Mouse (Mus musculus): ENCODE results near the gene Eme2. TPM values are rescaled to one million over a fixed set of nuclear protein-coding genes. Genes with fewer than 3 reads are reported as not detected.
A peak's percentile ranks its signal among the peaks of the same experiment; 100 is the strongest.

The Eme2 gene
- polyA plus RNA-seq, 1 experiment from 2014 or later, result 27.3 TPM

DNA sequence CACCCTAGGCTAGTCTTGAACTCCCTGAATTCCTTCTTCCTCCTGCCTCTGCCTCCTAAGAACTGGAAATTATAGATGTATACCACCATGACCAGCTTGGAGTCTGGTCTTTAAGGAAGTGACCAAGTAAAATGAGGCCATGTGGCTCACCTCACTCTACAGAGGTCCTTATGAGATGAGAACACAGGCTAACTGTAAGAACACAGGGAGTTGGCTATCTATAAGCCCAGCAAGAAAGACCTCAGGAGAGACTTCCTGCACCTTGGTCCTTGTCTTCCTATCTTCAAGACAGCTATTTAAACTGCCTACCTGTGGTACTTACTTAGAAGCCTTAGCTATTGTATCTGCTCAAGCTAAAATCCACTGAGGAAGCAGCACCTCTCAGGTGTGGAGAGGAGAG is 19.1 kb upstream of the Eme2 start:
- H3K27me3 ChIP-seq (replicated peaks), result no peaks in the 10 kb centered on the region
- no peaks in the 10 kb centered on the region for H3K9me3 ChIP-seq
- no peaks in the 10 kb centered on the region for H3K4me1 ChIP-seq (replicated peaks)
- H3K36me3 ChIP-seq, result peaks cover 63% of the 10 kb centered on the region
- no peak overlapping the region for H3K27ac ChIP-seq
- ATAC-seq, result no peak
- no peak overlapping the region for H3K4me2 ChIP-seq (replicated peaks)
- no peak overlapping the region for H3K9ac ChIP-seq
- no peak overlapping the region for H3K4me3 ChIP-seq (replicated peaks)

DNA sequence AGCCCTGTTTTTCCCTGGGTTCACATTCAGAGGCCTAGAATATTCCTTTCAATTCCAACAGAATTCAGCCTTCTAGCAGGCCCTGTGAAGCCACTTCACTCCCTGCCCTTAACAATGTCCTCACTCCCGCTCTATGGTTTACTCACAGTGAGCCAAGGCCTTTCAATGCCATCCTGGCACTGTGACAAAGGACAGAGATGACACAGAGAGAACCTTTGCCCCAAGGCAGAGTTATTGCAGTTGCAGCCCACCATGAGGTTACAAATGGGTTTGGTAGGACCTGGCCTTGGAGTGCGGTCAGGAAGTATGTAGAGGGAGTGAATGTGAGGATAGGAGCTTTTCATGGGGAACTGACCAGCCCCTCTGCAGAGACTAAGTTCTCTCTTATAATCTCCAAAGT is 12.7 kb upstream of the Eme2 start:
- WGBS, result 91% methylated on average over 2 of the region's 2 CpGs
- Histone ChIP-seq H3K27me3 (replicated peaks) (no peaks in the 10 kb centered on the region), H3K9me3 (no peaks in the 10 kb centered on the region), H3K4me1 (replicated peaks) (no peaks in the 10 kb centered on the region), H3K27ac (no peak overlapping the region), H3K36me3 (peaks cover 77% of the 10 kb centered on the region), H3K4me3 (replicated peaks) (no peak overlapping the region), H3K9ac (no peak overlapping the region), H3K4me2 (replicated peaks) (no peak overlapping the region)
- ATAC-seq, result no peak

DNA sequence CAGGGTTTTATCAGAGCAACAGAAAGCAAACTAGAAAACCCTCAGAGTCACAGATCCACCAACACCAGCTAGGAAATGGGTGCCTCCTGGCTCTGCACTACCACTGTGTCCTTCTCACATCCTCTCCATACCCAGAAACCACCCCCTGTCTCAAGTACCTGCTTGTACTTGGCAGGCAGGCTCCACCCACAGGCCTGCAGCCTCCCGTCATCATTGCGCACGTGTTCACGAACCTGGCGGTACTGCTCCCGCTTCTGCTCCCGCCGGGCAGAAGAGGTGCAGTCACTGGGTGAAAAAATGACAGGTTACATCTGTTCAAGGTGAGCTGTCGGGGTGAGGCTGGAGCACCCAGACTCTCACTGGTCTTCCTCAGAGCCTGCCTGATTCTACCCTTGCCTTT is 8.9 kb upstream of the Eme2 start:
- Histone ChIP-seq H3K9ac (no peak overlapping the region), H3K4me1 (replicated peaks) (no peaks in the 10 kb centered on the region), H3K27ac (no peak overlapping the region), H3K36me3 (peaks cover 91% of the 10 kb centered on the region), H3K4me3 (replicated peaks) (no peak overlapping the region), H3K27me3 (replicated peaks) (no peaks in the 10 kb centered on the region), H3K9me3 (no peaks in the 10 kb centered on the region), H3K4me2 (replicated peaks) (no peak overlapping the region)
- 88% methylated on average over 9 of the region's 9 CpGs for WGBS
- ATAC-seq, result no peak

DNA sequence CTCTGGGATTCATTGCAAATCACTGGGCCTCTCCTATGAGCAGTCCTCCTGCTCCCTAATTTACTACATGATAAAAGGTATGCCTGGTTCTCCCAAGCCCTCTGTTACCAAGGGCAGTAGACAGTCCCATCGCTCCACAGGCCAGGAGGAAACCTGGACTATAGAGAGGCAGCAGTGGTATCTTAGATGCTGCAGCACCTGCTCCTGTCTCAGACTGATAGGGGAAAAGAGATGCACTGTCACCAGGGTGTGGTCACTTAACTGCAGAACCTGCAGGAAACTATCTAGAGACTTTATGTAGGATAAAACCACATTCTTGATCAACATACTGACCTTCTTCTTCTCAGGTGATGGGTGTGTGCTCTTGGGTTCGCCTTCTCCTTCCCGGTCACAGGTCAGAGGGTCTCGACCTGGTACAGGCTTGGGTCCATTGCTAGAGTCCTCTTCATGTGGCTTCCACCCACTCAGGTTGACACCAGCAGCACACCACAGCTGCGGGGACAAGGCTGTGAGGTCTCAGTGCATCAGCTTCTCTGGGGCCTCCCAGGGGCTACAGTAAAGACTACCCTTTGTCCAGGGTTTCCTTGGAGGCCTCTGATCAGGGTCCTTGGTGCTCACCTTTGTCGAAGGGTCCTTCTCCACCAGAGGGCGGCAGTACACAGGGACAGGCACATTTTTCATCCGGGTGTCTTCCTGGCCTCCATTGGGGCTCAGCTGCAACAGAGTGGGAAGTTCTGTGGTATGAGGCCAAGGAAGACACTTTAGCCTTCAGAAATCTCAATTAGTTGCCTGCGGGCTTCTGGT is 8.0 kb upstream of the Eme2 start:
- Histone ChIP-seq H3K4me2 (replicated peaks) (no peak overlapping the region), H3K4me3 (replicated peaks) (no peak overlapping the region), H3K27ac (no peak overlapping the region), H3K9me3 (no peaks in the 10 kb centered on the region), H3K4me1 (replicated peaks) (peaks cover under 1% of the 10 kb centered on the region; the same call in 1 of the 2 replicates), H3K36me3 (peaks cover 88% of the 10 kb centered on the region), H3K9ac (no peak overlapping the region), H3K27me3 (replicated peaks) (no peaks in the 10 kb centered on the region)
- ATAC-seq, result peak; percentile 61; the same call in 1 of the 2 replicates
- 65% methylated on average over 9 of the region's 9 CpGs for WGBS

DNA sequence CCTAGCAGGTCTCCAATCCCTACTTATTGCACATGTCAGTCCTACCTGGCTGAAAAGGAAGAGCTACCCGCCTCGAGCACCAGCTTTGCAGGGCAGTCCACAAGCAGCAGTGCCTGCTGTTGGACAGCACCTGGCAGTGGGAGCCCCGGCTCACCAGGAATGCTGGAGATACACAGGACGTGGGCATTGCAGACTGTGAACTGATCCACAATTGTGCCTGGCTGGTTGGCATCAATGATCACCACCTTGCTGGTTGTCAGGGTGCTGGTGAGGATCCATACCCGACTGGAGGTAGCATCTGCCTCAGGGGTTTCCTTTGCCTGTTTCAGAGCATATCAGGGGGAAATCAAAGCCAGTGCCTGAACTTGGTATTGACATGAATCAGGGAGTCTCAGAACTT is 7.2 kb upstream of the Eme2 start:
- ATAC-seq, result no peak
- H3K9me3 ChIP-seq, result no peaks in the 10 kb centered on the region
- H3K4me1 ChIP-seq (replicated peaks), result peaks cover 8% of the 10 kb centered on the region
- H3K4me3 ChIP-seq (replicated peaks), result no peak overlapping the region
- H3K27ac ChIP-seq, result no peak overlapping the region
- H3K4me2 ChIP-seq (replicated peaks), result no peak overlapping the region
- H3K9ac ChIP-seq, result no peak overlapping the region
- H3K27me3 ChIP-seq (replicated peaks), result no peaks in the 10 kb centered on the region
- 92% methylated on average over 5 of the region's 5 CpGs for WGBS
- H3K36me3 ChIP-seq, result peaks cover 84% of the 10 kb centered on the region

DNA sequence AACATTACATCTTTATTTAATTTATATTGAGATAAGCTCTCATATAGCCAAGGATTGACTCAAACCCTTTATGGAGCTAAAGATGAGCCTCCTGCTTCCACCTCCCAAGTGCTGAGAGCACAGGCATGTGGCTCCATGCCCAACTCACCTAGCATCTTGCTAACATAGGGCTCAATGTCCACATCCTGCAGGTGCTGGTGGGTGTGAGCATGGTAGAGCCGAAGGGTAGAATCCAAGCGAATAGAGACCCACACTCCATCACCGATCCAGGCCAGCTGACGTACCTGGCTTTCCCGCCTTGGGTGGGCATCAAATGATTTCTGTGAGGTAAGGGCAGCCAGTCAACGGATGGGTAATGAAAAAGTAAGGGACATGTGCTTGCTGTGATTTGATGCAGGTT is 5.1 kb upstream of the Eme2 start:
- H3K36me3 ChIP-seq, result peaks cover 66% of the 10 kb centered on the region
- no peaks in the 10 kb centered on the region for H3K9me3 ChIP-seq
- no peak overlapping the region for H3K4me3 ChIP-seq (replicated peaks)
- 92% methylated on average over 6 of the region's 6 CpGs for WGBS
- H3K4me2 ChIP-seq (replicated peaks), result no peak overlapping the region
- no peaks in the 10 kb centered on the region for H3K27me3 ChIP-seq (replicated peaks)
- no peak overlapping the region for H3K9ac ChIP-seq
- H3K27ac ChIP-seq, result no peak overlapping the region
- peaks cover 20% of the 10 kb centered on the region for H3K4me1 ChIP-seq (replicated peaks)
- ATAC-seq, result no peak

DNA sequence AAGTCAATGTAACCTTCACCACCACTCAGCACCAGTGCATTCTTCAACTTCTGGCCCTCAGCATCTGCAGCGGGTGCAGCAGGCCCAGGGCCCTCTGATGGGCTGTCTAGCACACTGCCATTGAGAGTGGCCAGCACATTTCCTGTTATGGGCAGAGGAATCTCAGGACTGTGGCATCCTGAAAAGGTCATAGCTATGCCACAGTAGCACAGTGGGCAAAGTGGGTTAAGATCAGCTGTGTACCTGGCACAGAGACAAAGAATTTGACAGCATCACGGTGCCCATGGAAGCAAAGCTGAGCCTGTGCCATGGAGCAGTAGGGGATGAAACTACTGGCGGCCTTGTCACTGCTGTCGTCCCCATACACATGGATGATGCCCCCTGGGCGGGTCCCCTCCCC is 4.3 kb upstream of the Eme2 start:
- Histone ChIP-seq H3K27me3 (replicated peaks) (no peaks in the 10 kb centered on the region), H3K4me3 (replicated peaks) (no peak overlapping the region), H3K9me3 (no peaks in the 10 kb centered on the region), H3K27ac (no peak overlapping the region), H3K36me3 (peaks cover 59% of the 10 kb centered on the region), H3K4me2 (replicated peaks) (no peak overlapping the region), H3K4me1 (replicated peaks) (peaks cover 23% of the 10 kb centered on the region), H3K9ac (no peak overlapping the region)
- ATAC-seq, result no peak
- 85% methylated on average over 5 of the region's 5 CpGs for WGBS

DNA sequence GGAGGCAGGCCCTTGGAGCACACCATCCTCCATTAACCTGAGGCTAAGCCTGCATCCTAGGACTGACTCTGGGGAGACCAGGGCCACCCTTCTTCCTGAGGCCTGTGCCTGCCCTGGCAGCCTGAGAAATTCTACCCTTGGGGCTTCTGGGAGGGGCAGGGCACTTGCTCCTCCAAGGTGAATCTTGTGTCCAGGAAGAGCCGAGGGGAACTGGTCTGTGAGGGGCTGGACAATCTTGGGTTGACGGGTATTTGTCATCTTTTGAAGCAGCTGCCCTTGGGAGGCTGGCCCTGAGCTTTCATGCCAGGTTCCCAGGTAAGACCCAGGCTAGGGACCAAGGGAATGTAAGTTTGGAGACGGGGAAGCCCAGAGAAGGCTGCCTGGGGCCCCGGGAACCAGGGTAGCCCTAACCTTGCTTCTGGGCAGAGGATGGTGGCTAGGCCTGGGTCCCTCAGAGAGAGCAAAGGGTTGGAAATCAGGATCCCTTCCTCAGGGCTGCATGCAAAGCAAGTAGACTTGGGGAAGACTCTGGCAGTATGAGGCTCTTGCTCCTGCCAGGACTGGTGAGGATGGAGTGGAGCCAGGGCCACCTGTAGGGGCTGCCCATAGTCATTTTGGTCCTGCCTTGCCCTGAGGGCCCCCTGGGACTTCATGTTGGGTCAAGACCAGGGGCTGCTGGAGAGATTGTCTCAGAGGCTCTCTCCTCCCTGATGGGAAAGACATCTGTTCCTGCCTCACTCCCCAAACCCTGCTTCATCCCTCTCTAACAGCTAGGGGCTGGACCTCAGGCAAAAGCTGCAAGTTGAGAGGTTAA is 3.4 kb upstream of the Eme2 start:
- peaks cover 29% of the 10 kb centered on the region for H3K4me1 ChIP-seq (replicated peaks)
- H3K4me2 ChIP-seq (replicated peaks), result peak overlapping the region; percentile 92
- 65% methylated on average over 4 of the region's 4 CpGs for WGBS
- ATAC-seq, result no peak
- 0 out of 2 replicates have a peak overlapping the region, but pooled peaks have one; percentile 83 for H3K9ac ChIP-seq
- H3K27me3 ChIP-seq (replicated peaks), result no peaks in the 10 kb centered on the region
- H3K4me3 ChIP-seq (replicated peaks), result no peak overlapping the region
- no peak overlapping the region for H3K27ac ChIP-seq
- peaks cover 54% of the 10 kb centered on the region for H3K36me3 ChIP-seq
- no peaks in the 10 kb centered on the region for H3K9me3 ChIP-seq

DNA sequence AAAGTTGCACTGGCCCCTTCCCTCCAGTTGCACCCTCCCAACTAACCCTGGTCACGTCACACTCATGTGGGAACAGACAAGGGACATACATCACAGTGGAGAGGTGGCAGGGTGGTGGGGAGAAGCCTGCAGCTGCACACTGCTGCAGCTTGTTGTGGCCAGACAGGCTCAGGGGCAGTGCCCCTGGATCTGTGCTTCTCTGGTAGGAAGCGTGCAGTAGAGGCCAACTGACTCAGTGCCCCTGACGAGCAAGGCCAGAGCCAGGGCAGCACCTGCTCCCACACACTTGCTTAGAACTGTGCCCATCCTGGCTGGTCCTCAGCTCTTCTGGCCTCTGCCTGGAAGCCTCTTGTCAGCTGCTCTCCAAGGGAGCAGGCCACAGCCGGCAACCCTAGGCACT is 2.7 kb upstream of the Eme2 start:
- peaks cover 29% of the 10 kb centered on the region for H3K4me1 ChIP-seq (replicated peaks)
- 81% methylated on average over 4 of the region's 4 CpGs for WGBS
- H3K9me3 ChIP-seq, result no peaks in the 10 kb centered on the region
- no peak for ATAC-seq
- peaks cover 54% of the 10 kb centered on the region for H3K36me3 ChIP-seq
- no peak overlapping the region for H3K27ac ChIP-seq
- 0 out of 2 replicates have a peak overlapping the region, but pooled peaks have one; percentile 83 for H3K9ac ChIP-seq
- peak overlapping the region; percentile 92 for H3K4me2 ChIP-seq (replicated peaks)
- no peaks in the 10 kb centered on the region for H3K27me3 ChIP-seq (replicated peaks)
- H3K4me3 ChIP-seq (replicated peaks), result peak overlapping the region; percentile 91

DNA sequence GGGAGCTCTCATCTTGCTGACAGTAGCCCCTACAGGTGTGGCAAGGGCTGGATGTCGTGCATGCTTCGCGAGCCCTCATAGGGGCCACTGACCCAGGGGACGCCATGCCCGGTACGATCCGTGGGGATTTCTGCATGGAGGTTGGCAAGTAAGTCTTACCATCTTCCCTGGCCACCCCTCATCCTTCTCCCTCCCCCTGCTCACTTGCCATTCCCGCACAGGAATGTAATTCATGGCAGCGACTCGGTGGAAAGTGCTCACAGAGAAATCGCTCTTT is 2.0 kb upstream of the Eme2 start:
- 28% methylated on average over 11 of the region's 11 CpGs for WGBS
- ATAC-seq, result no peak
- Histone ChIP-seq H3K4me3 (replicated peaks) (peak overlapping the region; percentile 91), H3K27me3 (replicated peaks) (no peaks in the 10 kb centered on the region), H3K9me3 (no peaks in the 10 kb centered on the region), H3K9ac (peak overlapping the region; percentile 83), H3K4me1 (replicated peaks) (peaks cover 29% of the 10 kb centered on the region), H3K27ac (peak overlapping the region; percentile 87; the same call in 1 of the 2 replicates), H3K36me3 (peaks cover 55% of the 10 kb centered on the region), H3K4me2 (replicated peaks) (peak overlapping the region; percentile 92)

DNA sequence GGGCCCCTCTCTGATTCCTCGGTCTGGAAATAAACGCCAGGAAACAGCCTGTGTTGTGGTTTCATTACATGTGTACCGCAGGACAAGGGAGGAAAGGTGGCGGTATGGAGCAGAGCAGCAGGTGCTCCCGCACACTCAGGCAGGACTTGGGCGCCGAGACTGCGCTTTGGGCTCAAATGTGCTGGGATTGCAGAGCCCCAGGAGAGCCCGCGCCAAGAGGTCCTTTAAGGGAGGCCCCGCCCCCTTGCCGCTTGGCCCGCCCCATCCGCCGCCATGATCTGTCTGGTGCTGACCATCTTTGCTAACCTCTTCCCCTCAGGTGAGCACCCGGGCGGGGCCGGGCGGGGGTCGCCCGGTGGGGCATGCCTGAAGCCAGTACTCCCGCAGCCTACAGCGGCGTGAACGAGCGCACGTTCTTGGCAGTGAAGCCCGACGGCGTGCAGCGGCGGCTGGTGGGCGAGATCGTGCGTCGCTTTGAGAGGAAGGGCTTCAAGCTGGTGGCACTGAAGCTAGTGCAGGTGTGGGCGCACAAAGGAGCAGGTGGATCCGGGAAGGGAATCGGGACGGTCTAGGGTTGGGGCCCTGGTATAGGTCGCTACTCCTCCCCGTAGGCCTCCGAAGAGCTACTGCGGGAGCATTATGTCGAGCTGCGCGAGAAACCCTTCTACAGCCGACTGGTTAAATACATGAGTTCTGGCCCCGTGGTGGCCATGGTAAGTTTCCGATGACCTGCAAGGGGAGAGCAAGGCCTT is 1.5 kb upstream of the Eme2 start, which contains the start of gene Nme3:
TSS of gene Nme3 (plus strand) at position 260 of the 752 bp plus-strand sequence.
- Histone ChIP-seq H3K4me2 (replicated peaks) (peak within 1 kb of the TSS; percentile 92), H3K36me3 (peaks cover 50% of the 10 kb centered on the region), H3K4me1 (replicated peaks) (peaks cover 29% of the 10 kb centered on the region), H3K9ac (peak within 1 kb of the TSS; percentile 83), H3K4me3 (replicated peaks) (peak within 1 kb of the TSS; percentile 91), H3K9me3 (no peaks in the 10 kb centered on the region), H3K27ac (peak within 1 kb of the TSS; percentile 87), H3K27me3 (replicated peaks) (no peaks in the 10 kb centered on the region)
- peak; percentile 85 for ATAC-seq
- 1% methylated on average over 50 of the region's 50 CpGs for WGBS

DNA sequence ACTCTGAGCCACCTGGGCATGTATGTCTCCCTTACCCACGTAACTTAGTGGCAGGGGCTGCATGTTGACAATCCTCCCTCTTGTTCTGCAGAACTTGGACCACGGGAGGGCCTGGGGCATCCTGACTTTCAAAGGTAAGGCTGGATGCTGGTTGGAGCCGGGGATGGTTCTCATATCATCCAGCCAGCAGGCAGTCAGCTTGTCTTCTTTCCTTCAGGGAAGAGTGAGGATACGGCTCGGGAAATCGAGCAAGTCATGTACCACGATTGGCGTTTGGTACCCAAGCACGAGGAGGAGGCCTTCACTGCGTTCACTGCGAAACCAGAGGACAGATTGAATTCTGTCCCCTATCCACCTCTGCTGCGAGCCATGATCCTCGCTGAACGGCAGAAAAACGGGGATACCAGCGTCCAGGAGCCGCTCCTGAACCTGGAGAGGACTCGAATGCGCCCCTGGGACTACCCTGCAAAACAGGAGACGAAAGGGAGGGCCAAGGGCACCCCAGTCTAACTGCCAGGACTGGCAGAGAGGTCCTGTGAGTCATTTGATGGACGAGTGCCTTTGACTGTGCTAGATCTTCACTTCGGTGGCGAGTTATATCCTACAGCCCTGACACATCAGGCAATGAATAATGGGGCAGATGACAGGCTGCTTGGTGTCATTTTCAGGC is 819 bp upstream of the Eme2 start:
- Histone ChIP-seq H3K9ac (peak overlapping the region; percentile 83), H3K9me3 (no peaks in the 10 kb centered on the region), H3K36me3 (peaks cover 50% of the 10 kb centered on the region), H3K4me1 (replicated peaks) (peaks cover 29% of the 10 kb centered on the region), H3K27me3 (replicated peaks) (no peaks in the 10 kb centered on the region), H3K27ac (peak overlapping the region; percentile 87), H3K4me2 (replicated peaks) (peak overlapping the region; percentile 92), H3K4me3 (replicated peaks) (peak overlapping the region; percentile 91)
- 10% methylated on average over 23 of the region's 23 CpGs for WGBS
- peak; percentile 11; the same call in 1 of the 2 replicates for ATAC-seq
